Mouse (Mus musculus): ENCODE measurements at regions not wholly inside any gene's neighbourhood (a gene's known extent, or its start where the extent isn't known, plus 50 kb on each side); places are given as distances from the start of the nearest gene placed in this dataset.

- H3K4me3 ChIP-seq (ENCODE audit: low read depth, low read length), result no peak overlapping the region
- TF ChIP-seq CTCF (IDR thresholded peaks at IDR 0.05; ENCODE audit: low read depth), result no peak
- no peak for TF ChIP-seq EP300 (optimal IDR thresholded peaks at IDR 0.05)
- H3K9ac ChIP-seq (ENCODE audit: low read length), result no peak overlapping the region
- H3K36me3 ChIP-seq (ENCODE audit: control insufficient read depth, insufficient read depth, low read length), result no peaks in the 10 kb centered on the region
- no peaks in the 10 kb centered on the region for H3K27me3 ChIP-seq (ENCODE audit: control insufficient read depth, insufficient read depth, low read length)
- WGBS, result 90% methylated on average over 9 of the region's 9 CpGs
- H3K27ac ChIP-seq (replicated peaks), result 0 out of 2 replicates have a peak overlapping the region, but pooled peaks have one; percentile 18
- H3K4me1 ChIP-seq (replicated peaks; ENCODE audit: control insufficient read depth, insufficient read depth), result no peaks in the 10 kb centered on the region
- H3K4me2 ChIP-seq (replicated peaks; ENCODE audit: low read depth), result no peak overlapping the region
- no peaks in the 10 kb centered on the region for H3K9me3 ChIP-seq (ENCODE audit: control insufficient read depth, low read length)
- DNase-seq (ENCODE audit: low spot score) (no peak), ATAC-seq (ENCODE audit: low FRiP score, low TSS enrichment) (no peak)
These were observed 335.6 kb downstream of the Tmem38b start for GRCm38 (mm10) chr4:54161337-54161993.

DNA sequence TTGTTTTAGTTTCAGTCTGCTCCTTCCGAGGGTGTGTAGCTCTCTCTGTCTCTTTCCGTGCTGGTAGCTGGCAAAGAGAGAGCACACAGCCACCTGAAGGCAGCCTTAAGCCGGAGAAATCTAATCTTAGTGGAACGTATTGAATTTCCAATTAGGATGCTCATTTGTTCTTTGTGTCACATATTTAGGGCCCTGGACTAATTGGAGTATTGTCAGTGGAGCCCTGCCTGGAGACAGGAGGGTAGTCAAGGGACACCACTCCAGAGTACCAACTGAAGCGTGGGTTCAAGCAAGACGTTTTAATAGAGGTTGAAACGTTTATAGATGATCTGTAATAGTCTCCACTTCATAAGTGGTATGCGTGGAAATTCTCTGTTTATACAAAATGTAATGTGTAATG is 336.5 kb downstream of the Tmem38b start:
- H3K9ac ChIP-seq (ENCODE audit: low read length), result no peak overlapping the region
- H3K9me3 ChIP-seq (ENCODE audit: control insufficient read depth, low read length), result no peaks in the 10 kb centered on the region
- TF ChIP-seq EP300 (optimal IDR thresholded peaks at IDR 0.05), result no peak
- TF ChIP-seq CTCF (IDR thresholded peaks at IDR 0.05; ENCODE audit: low read depth), result no peak
- H3K36me3 ChIP-seq (ENCODE audit: control insufficient read depth, insufficient read depth, low read length), result no peaks in the 10 kb centered on the region
- ATAC-seq (ENCODE audit: low FRiP score, low TSS enrichment) (no peak), DNase-seq (ENCODE audit: low spot score) (no peak)
- no peak overlapping the region for H3K27ac ChIP-seq (replicated peaks)
- no peaks in the 10 kb centered on the region for H3K4me1 ChIP-seq (replicated peaks; ENCODE audit: control insufficient read depth, insufficient read depth)
- no peaks in the 10 kb centered on the region for H3K27me3 ChIP-seq (ENCODE audit: control insufficient read depth, insufficient read depth, low read length)
- 56% methylated on average over 8 of the region's 8 CpGs for WGBS
- H3K4me3 ChIP-seq (ENCODE audit: low read depth, low read length), result no peak overlapping the region
- H3K4me2 ChIP-seq (replicated peaks; ENCODE audit: low read depth), result no peak overlapping the region

GRCm38 (mm10) chr4:54170202-54170931 is 344.5 kb downstream of the Tmem38b start:
- Histone ChIP-seq H3K4me2 (replicated peaks; ENCODE audit: low read depth) (no peak overlapping the region), H3K27ac (replicated peaks) (no peak overlapping the region), H3K4me3 (ENCODE audit: low read depth, low read length) (no peak overlapping the region), H3K9ac (ENCODE audit: low read length) (no peak overlapping the region), H3K9me3 (ENCODE audit: control insufficient read depth, low read length) (no peaks in the 10 kb centered on the region), H3K4me1 (replicated peaks; ENCODE audit: control insufficient read depth, insufficient read depth) (no peaks in the 10 kb centered on the region), H3K27me3 (ENCODE audit: control insufficient read depth, insufficient read depth, low read length) (no peaks in the 10 kb centered on the region), H3K36me3 (ENCODE audit: control insufficient read depth, insufficient read depth, low read length) (no peaks in the 10 kb centered on the region)
- no peak for ATAC-seq (ENCODE audit: low FRiP score, low TSS enrichment)
- WGBS, result 83% methylated on average over 13 of the region's 13 CpGs
- DNase-seq (ENCODE audit: low spot score), result no peak
- no peak for TF ChIP-seq CTCF (IDR thresholded peaks at IDR 0.05; ENCODE audit: low read depth)
- TF ChIP-seq EP300 (optimal IDR thresholded peaks at IDR 0.05), result no peak

GRCm38 (mm10) chr4:54184213-54184612 is 358.4 kb downstream of the Tmem38b start:
- Histone ChIP-seq H3K4me1 (replicated peaks; ENCODE audit: control insufficient read depth, insufficient read depth) (no peaks in the 10 kb centered on the region), H3K4me2 (replicated peaks; ENCODE audit: low read depth) (no peak overlapping the region), H3K36me3 (ENCODE audit: control insufficient read depth, insufficient read depth, low read length) (no peaks in the 10 kb centered on the region), H3K27ac (replicated peaks) (no peak overlapping the region), H3K4me3 (ENCODE audit: low read depth, low read length) (no peak overlapping the region), H3K27me3 (ENCODE audit: control insufficient read depth, insufficient read depth, low read length) (no peaks in the 10 kb centered on the region), H3K9me3 (ENCODE audit: control insufficient read depth, low read length) (0 out of 2 replicates have a peak, but pooled peaks cover 2% of the 10 kb centered on the region), H3K9ac (ENCODE audit: low read length) (no peak overlapping the region)
- DNase-seq (ENCODE audit: low spot score) (no peak), ATAC-seq (ENCODE audit: low FRiP score, low TSS enrichment) (no peak)
- TF ChIP-seq CTCF (IDR thresholded peaks at IDR 0.05; ENCODE audit: low read depth) (no peak), EP300 (optimal IDR thresholded peaks at IDR 0.05) (no peak)
- WGBS, result 71% methylated on average over 1 of the region's 1 CpGs

DNA sequence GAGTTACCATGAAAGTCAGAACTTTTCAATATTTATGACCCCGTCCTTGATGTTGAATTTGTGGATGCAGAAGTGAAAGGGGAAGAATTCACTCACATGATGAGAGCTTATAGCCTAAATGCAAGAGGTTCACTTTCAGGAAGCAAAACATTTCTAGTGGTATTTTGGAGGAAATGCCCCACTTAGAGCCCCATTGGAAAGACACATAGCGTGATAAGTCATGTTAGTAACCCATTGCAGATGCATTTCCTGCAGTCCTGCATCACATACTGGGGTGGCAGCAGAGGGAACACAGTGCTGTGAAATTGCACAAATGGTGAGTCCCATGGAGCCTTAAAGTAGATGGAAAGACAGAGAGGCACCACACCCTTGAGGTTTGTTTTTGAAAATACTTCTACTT is 369.9 kb downstream of the Tmem38b start:
- H3K4me3 ChIP-seq (ENCODE audit: low read depth, low read length), result no peak overlapping the region
- no peaks in the 10 kb centered on the region for H3K36me3 ChIP-seq (ENCODE audit: control insufficient read depth, insufficient read depth, low read length)
- 88% methylated on average over 2 of the region's 2 CpGs for WGBS
- H3K4me1 ChIP-seq (replicated peaks; ENCODE audit: control insufficient read depth, insufficient read depth), result no peaks in the 10 kb centered on the region
- ATAC-seq (ENCODE audit: low FRiP score, low TSS enrichment), result no peak
- no peak overlapping the region for H3K9ac ChIP-seq (ENCODE audit: low read length)
- H3K9me3 ChIP-seq (ENCODE audit: control insufficient read depth, low read length), result no peaks in the 10 kb centered on the region
- H3K27ac ChIP-seq (replicated peaks), result no peak overlapping the region
- no peak overlapping the region for H3K4me2 ChIP-seq (replicated peaks; ENCODE audit: low read depth)
- H3K27me3 ChIP-seq (ENCODE audit: control insufficient read depth, insufficient read depth, low read length), result no peaks in the 10 kb centered on the region
- no peak for DNase-seq (ENCODE audit: low spot score)
- TF ChIP-seq EP300 (optimal IDR thresholded peaks at IDR 0.05) (no peak), CTCF (IDR thresholded peaks at IDR 0.05; ENCODE audit: low read depth) (no peak)

DNA sequence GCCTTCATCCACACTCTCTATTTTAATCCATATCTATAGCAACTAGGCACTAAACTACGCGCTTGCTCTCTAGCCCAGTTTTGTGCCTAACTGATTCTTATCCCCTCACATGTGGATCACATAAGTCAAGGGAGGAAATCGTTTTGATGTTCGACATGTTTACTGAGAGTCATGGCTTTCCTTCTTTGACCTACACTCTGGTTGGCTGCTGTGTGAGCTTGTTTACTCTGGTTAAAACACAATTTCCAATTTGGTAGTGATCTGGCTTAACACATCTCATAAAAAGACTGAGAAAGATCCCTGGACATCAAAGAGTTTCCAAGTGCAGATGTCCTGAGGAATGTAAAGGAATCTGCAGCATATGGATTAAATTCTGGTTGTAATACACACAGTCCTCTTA is 376.6 kb downstream of the Tmem38b start:
- Histone ChIP-seq H3K4me2 (replicated peaks; ENCODE audit: low read depth) (no peak overlapping the region), H3K4me3 (ENCODE audit: low read depth, low read length) (no peak overlapping the region), H3K9ac (ENCODE audit: low read length) (no peak overlapping the region), H3K4me1 (replicated peaks; ENCODE audit: control insufficient read depth, insufficient read depth) (no peaks in the 10 kb centered on the region), H3K27ac (replicated peaks) (no peak overlapping the region), H3K9me3 (ENCODE audit: control insufficient read depth, low read length) (no peaks in the 10 kb centered on the region), H3K27me3 (ENCODE audit: control insufficient read depth, insufficient read depth, low read length) (no peaks in the 10 kb centered on the region), H3K36me3 (ENCODE audit: control insufficient read depth, insufficient read depth, low read length) (no peaks in the 10 kb centered on the region)
- DNase-seq (ENCODE audit: low spot score) (no peak), ATAC-seq (ENCODE audit: low FRiP score, low TSS enrichment) (no peak)
- TF ChIP-seq CTCF (IDR thresholded peaks at IDR 0.05; ENCODE audit: low read depth) (no peak), EP300 (optimal IDR thresholded peaks at IDR 0.05) (no peak)
- WGBS, result 34% methylated on average over 4 of the region's 4 CpGs

Measured in stomach, postnatal 0 days (tissue).